Mouse (Mus musculus): ENCODE data around the gene Catip.

Catip gene

GRCm38 (mm10) chr1:74401015-74401702 is 39.3 kb downstream of the Catip start:
- DNase-seq (ENCODE audit: low spot score) = no peak

DNA sequence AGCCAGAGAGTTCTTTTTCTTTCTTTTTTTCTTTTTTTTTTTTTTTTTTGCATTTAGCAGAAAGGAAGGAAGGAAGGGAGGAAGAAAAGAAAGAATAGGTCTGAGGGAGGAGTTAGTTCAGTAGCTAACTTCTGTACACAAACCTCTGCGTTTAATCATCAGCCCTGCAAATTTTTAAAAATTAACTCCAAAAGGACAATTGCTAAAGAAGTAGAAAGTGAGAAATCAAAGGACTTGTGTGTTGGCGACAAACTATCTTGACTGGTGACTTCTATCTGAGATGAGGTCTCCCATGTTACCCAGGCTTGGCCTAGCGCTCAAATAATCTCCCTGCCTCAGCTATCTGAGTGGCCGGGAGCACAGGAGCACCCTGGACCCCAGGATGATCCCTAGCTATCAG is 42.3 kb downstream of the Catip start:
- DNase-seq (ENCODE audit: low spot score) = no peak

DNA sequence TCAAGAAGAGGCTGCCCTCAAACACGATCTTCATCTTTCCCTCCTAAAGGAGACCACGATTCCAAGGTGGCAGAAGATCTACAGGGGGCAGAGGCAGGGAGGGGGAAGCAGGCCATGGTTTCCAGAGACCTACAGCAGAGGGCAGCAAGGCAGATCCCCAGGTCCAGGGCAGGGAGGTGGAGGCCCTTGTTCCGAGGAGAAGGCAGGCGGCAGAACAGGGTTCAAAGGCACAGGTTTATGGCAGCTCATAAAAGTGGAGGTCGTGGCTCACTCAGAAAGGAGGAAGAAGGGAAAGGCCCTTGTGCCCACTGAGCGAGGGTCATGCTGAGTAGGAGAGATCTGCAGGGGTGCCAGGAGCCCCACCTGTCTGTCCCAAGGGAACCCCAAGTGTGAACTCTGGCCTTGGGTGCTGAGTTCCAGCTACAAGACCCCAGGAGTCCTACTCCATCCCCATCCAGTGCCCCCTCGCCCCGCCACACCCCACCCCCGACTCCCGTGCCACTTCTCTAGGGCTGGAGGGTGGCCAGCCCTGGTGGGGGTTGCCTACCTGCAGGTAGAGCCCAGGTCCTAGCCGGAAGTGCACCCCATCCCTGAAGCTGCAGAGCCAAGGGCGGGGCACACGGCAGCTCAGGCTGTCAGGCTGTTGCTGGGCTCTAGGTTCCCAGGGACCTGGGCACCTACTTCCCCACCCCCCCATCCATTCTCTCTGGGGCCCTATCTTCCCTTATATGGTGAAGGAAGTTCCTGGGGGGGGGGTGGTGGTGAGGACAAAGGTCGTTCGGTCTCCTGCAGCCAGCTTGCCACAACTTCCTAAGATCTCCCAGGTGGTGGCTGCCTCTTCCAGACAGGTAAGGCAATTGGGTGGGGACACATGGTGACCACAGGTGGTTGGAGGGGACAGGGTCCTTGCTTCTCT is 46.9 kb downstream of the Catip start, which contains the start of gene Vil1:
Gene Vil1 (plus strand): TSS at position 788 of the 916 bp plus-strand sequence.
- no peak for DNase-seq (ENCODE audit: low spot score)

- DNase-seq (ENCODE audit: low spot score) = no peak
Measured at GRCm38 (mm10) chr1:74411753-74412325, 49.9 kb downstream of the Catip start.

DNA sequence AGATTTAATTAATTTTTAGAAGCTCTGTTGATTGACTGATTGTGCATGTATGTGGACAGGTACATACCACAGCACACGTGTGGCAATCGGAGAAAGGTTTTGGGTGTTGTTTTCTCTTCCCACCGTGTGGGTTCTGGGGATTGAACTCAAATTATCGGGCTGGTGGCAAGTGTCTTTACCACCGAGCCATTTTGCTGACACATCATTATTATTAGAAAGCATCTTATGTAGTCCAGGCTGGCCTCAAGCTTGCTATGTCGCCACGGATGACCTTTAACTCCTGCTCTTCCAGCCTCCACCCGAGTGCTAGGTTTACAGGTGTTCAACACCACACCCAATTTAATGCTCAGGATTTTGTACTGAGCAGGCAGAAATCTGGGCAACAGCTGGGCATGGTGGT is 50.8 kb downstream of the Catip start:
- DNase-seq (ENCODE audit: low spot score) = no peak

GRCm38 (mm10) chr1:74415143-74415542 is 53.2 kb downstream of the Catip start:
- peak; percentile 46 for DNase-seq (ENCODE audit: low spot score)

Data from embryo, embryonic 10.5 days (tissue).